Mouse (Mus musculus) megakaryocyte, embryonic 14.5 days (primary cell): ENCODE measurements around the gene Ifna13.

Experiments used
- FLI1 ChIP-seq: IDR thresholded peaks from 2 replicates; pipeline ENCODE4 v1.6.1; 2012; ENCODE audit warnings: low read length, inconsistent platforms, mixed read lengths
- GATA1 ChIP-seq: IDR thresholded peaks from 3 replicates; pipeline ENCODE4 v1.6.1; 2012; ENCODE audit warnings: mixed read lengths, low read length, inconsistent platforms, borderline replicate concordance

DNA sequence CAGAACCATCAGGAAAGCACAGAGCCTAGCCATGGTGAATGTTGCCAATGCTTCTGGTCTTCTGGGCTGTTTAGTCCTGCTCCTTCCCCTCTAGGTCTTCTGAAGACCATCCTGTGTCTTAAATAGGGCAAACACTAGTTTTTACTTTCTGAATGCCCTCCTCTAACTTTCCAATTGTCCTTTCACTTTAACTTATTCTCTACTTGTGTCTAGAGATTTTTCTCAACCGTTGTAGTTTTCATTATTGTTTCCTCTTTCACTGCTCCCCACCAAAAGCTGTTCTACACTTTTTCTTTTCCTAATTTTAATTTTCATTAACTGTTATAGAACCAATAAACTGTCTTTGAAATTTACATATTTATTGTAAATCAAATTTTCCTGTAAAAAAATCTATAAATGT, 32.6 kb upstream of the Ifna13 start, which contains the start of gene Ifna16:
- TF ChIP-seq GATA1 (no peak), FLI1 (no peak)
